Mouse (Mus musculus) cerebellum, adult 2 months (tissue): ENCODE measurements around the gene Tcf15.

Experiments used
- CTCF ChIP-seq: fragments of 200-500 bp; IDR thresholded peaks from 2 replicates; pipeline ENCODE4 v1.5.1; 2011; ENCODE audit warnings: low read depth, mild to moderate bottlenecking, control low read depth, low read length, moderate library complexity, borderline replicate concordance; ENCODE audit not compliant: insufficient read depth
- POLR2A ChIP-seq: fragments of 200-500 bp; IDR thresholded peaks from 2 replicates; pipeline ENCODE4 v1.6.1; 2011; ENCODE audit warnings: low read length, control low read depth, borderline replicate concordance; ENCODE audit not compliant: insufficient read depth

DNA sequence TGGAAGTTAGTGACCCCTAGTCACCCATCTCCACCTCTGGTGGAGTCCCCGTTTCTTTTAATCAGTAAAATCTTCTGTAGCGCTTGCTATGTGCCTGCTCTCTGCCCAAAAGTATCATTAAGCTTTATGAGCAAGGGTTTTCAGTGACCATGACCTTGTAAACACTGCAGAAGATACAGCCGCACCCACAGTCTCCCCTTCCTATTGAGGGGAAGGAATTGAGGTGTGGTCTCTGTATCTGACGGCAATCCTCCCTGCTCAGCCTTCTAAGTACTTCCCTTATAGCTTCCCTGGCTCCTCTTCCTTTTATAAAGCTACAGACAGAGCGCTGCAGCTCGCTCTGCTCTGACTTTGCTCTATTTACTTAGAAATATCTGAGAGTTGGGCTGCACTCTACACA, 13.1 kb downstream of the Tcf15 start:
- TF ChIP-seq CTCF (no peak), POLR2A (no peak)
